Mouse (Mus musculus): Measurements from ENCODE around the gene Aqp6. TPM values are rescaled to one million over a fixed set of nuclear protein-coding genes. Genes with fewer than 3 reads are reported as not detected.

Gene Aqp6
- polyA plus RNA-seq, 1 experiment = 0.03 TPM

DNA sequence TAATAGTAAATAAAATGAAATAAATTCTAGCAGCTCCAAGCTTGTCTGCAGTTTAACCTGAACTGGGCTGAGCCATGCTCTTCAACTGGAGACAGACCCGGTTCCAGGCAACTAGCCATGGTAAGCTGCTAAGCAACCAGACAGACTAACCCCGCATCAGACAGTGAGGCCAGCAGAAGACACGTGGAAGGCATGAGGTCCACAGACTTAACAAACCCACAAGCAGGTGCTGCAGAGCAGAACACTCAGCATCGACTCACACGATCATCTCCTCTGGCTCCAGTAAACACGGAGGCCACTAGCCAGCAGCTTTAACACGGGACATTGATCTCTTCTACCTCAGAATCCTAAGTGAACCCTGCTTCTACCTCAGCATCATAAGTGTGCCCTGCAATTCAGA, 43.6 kb downstream of the Aqp6 start:
- DNase-seq (ENCODE audit: low spot score) = no peak

- no peak for DNase-seq (ENCODE audit: low spot score)
Observed at GRCm38 (mm10) chr15:99648326-99648725, 47.1 kb downstream of the Aqp6 start.

DNA sequence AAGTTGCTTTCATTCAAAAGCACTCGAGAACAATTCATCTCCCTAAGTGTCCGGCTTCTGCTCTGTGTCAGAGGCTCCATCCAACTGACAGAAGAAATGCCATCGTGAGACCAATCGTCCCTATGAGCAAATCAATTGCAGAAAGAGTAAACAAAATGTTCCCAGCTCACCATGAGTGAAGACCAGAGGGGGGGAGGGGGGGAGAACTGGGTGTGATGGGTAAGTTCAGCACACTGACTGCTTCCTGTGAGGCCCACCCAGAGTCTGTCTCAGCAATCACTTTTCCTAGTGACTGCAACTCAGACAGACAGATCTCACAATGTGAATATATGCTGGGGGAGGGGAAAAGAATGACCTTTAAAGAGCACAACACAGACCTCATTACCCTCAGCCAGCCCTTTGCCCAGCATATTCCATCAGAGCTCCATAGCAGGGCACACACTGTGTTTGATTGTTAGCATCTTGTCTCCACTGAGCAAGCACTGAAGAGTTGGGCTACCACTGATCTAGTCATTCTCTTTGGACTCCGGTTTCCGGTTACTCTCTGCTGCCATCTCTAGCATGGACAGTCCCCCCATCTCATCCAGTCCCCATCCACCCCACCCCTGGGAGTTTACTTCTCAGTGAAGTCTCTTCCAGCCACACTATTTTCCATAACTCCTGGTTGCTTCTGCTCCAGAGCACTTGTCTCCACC, 48.0 kb downstream of the Aqp6 start:
- no peak for DNase-seq (ENCODE audit: low spot score)

DNA sequence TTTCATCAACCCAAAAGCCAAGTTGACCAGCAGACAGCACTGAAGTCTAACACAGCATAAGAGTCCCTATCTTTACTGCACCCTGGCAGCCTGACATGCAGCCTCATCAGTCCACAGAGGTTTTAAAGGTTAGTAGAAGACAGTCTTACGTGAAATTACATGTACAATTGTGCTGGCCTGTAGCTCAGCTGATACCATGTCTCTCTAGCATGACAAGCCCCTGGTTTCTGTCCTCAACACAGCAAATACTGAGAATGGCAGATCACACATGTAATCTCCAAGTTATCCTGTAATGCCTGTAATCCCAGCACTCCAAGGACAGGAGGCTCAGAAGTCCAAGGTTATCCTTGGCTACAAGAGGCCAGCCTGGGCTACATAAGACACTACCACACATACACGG, 49.1 kb downstream of the Aqp6 start:
- DNase-seq (ENCODE audit: low spot score) = no peak

DNA sequence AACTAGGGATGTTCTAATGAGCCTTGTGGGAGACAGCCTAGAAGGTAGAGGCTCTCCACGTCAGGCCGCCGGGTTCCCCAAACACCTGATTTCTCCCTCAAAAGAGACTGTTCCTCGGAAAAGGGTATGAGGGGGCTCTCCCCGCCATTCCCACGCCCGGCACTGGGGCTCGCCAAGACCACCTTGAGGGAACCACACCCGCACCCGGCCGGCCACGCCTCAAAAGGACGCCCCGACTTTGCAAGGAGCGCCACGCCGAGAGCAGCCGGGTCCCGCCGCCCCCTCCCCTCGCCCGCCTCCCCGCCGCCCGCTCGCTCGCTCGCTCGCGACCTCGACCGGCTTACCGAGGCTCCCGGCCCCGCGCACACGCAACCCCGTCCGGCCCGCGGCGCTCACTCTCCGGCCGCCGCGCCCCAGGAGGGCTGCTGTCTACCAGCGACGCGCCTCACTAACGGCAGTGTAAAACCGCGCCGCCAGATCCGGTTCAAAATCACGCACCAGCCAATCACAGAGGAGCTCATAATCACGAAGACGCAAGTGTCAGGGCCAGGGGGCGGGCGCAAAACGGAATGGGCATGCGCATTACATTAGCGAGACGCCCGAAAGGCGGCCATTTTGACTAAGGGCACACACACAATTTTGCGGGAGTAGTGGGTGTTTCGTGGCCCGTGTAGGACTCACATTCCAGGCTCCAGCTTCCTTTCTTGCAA, 50.1 kb downstream of the Aqp6 start, which contains the start of gene Racgap1:
Gene Racgap1 (minus strand): TSS at position 494 of the 710 bp plus-strand sequence.
- peak; percentile 83 for DNase-seq (ENCODE audit: low spot score)

DNA sequence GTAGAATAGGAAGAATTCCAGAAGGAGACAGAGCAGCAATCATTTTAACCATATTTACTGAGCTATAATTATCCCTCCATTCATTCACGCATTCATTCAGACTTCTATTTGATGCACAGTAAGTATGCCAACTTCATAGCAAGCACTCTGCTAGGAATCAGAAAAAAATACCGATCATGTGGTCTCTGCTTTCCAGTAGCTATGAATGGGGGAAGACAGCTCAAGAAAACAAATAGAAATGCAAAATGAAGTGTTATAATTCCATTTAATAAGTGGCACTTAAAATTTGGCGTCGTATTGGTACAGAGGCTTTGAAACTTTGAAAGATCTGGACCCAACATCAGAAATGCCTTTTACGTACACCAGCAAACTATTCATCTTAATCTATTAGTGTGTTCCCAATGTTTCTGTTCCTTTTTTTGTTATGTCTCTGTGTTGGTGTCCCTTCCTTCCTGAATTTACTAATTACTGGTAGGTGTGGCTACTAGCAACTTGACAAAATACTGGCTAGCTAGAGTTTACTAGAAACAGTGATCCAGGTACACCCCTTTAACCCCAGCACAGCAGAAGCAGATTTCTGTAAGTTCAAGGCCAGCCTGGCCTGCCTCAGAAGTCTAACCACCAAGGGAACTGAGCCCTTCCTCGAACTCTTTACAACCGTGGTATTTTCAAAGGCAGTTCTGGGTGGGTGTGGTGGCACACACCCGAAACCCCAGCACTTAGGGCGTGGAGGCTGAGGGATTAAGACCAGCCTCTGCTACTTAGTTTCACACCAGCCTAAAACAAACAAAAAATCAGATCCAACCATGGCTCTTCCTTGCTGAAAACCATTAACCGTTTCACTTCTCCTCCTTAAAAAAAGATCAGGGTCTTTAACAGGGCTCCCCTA, 51.0 kb downstream of the Aqp6 start:
- no peak for DNase-seq (ENCODE audit: low spot score)

DNA sequence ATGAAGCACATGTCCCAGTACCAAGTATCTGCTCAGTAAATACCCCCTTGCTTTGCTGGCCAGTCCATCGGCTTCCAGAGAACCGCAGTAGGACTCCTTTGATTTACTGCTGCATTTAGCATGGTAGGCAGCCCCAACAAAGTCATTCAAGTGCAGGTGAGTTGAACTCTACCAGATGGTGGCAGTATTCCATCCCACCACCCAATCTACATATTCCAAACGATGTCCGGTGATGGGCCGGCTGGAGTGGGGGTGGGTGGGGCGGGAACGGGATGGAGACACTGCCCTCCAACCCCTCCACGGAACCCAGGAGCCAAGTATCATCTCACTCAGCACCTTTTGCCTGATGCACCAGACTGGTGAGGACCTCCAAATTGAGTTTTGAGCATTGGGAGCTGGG, 52.1 kb downstream of the Aqp6 start:
- DNase-seq (ENCODE audit: low spot score) = no peak

GRCm38 (mm10) chr15:99653876-99654275, 52.7 kb downstream of the Aqp6 start:
- DNase-seq (ENCODE audit: low spot score) = no peak

Other genes starting within 250 kb of the Aqp6 start
- 8.9 and 9.9 TPM in 2 replicates for gene Fmnl3, start 230.9 kb upstream of the Aqp6 start, polyA plus RNA-seq (2012; rRNA removed)
- gene Tmbim6, start 208.5 kb upstream of the Aqp6 start, polyA plus RNA-seq (2012; rRNA removed) = 331 and 342 TPM in 2 replicates
- 3.3 and 5.0 TPM in 2 replicates for gene Nckap5l, start 143.7 kb upstream of the Aqp6 start, polyA plus RNA-seq (2012; rRNA removed)
- 5.7 and 5.9 TPM in 2 replicates for gene Bcdin3d, start 126.7 kb upstream of the Aqp6 start, polyA plus RNA-seq (2012; rRNA removed)
- 0.22 and 0.57 TPM in 2 replicates for gene Faim2, start 73.2 kb upstream of the Aqp6 start, polyA plus RNA-seq (2012; rRNA removed)
- gene Aqp2, start 22.3 kb upstream of the Aqp6 start, polyA plus RNA-seq (2012; rRNA removed) = not detected in 2 replicates
- gene Aqp5, start 10.6 kb upstream of the Aqp6 start, polyA plus RNA-seq (2012; rRNA removed) = 0.86 and 1.3 TPM in 2 replicates
- gene Racgap1, start 50.3 kb downstream of the Aqp6 start, polyA plus RNA-seq (2012; rRNA removed) = 5.4 and 6.1 TPM in 2 replicates
- 0.19 and 0.22 TPM in 2 replicates for gene Asic1, start 69.0 kb downstream of the Aqp6 start, polyA plus RNA-seq (2012; rRNA removed)
- gene Smarcd1, start 100.7 kb downstream of the Aqp6 start, polyA plus RNA-seq (2012; rRNA removed) = 20.4 and 20.5 TPM in 2 replicates
- 0.52 TPM in 1 of 2 replicates, not detected in the other for gene Gm17349, start 104.1 kb downstream of the Aqp6 start, polyA plus RNA-seq (2012; rRNA removed)
- 11.7 and 14.9 TPM in 2 replicates for gene Gpd1, start 116.1 kb downstream of the Aqp6 start, polyA plus RNA-seq (2012; rRNA removed)
- 119 and 162 TPM in 2 replicates for gene Cox14, start 124.2 kb downstream of the Aqp6 start, polyA plus RNA-seq (2012; rRNA removed)
- 35.4 and 43.3 TPM in 2 replicates for gene Cers5, start 171.5 kb downstream of the Aqp6 start, polyA plus RNA-seq (2012; rRNA removed)